Mouse (Mus musculus) G1E-ER4 (cell line): ENCODE results near the gene Ppp6r1. TPM values are rescaled to one million over a fixed set of nuclear protein-coding genes. Genes with fewer than 3 reads are reported as not detected.

Experiments
- GATA1 ChIP-seq: IDR thresholded peaks from one replicate; pipeline ENCODE4 v1.8.0; 2012; ENCODE audit warnings: low read length, inconsistent platforms
- polyA plus RNA-seq: library from polyadenylated mRNA; stranded (reverse); fragments of >175 nt; gene quantifications from 2 replicates; pipeline ENCODE4 v1.2.3, GENCODE M21; 2012

Gene Ppp6r1
- polyA plus RNA-seq, 1 experiment = 281 TPM

- TF ChIP-seq GATA1 = no peak
These were observed 54.9 kb downstream of the Ppp6r1 start, which contains the start of gene Ptprh for GRCm38 (mm10) chr7:4603873-4604272. Gene Ptprh (minus strand): TSS chr7:4604041.

DNA sequence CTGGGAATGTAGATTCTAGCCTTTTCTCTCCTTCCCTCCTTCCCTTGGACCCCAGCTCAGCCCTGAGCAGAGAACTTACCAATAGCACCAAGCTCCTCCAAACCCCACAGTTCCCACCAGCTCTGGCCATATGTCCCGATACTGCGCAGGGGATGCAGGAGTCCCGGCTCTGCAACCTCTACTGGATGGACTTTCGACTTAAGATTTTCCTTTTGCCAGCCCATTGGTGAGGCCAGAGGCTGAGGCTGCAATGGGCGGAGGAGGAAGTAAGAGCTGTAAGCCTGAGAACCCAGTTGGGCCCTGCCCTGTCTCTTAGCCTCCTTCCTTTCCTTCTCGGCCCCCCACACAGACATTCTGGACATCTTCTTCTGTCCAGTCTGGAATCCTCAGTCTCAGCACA lies 55.9 kb downstream of the Ppp6r1 start:
- no peak for TF ChIP-seq GATA1

Other genes with a start within 250 kb of the Ppp6r1 start
- gene Rdh13, start 213.4 kb downstream of the Ppp6r1 start, polyA plus RNA-seq = 7.2 and 8.9 TPM in 2 replicates
- not detected in 2 replicates for gene Eps8l1, start 198.3 kb downstream of the Ppp6r1 start, polyA plus RNA-seq
- 166 and 206 TPM in 2 replicates for gene Ppp1r12c, start 157.3 kb downstream of the Ppp6r1 start, polyA plus RNA-seq
- 0.11 and 0.14 TPM in 2 replicates for gene Tnnt1, start 142.6 kb downstream of the Ppp6r1 start, polyA plus RNA-seq
- gene Tnni3, start 134.8 kb downstream of the Ppp6r1 start, polyA plus RNA-seq = 0.81 and 1.2 TPM in 2 replicates
- gene Dnaaf3, start 126.6 kb downstream of the Ppp6r1 start, polyA plus RNA-seq = 0.03 TPM in 1 of 2 replicates, not detected in the other
- not detected in 2 replicates for gene Syt5, start 111.5 kb downstream of the Ppp6r1 start, polyA plus RNA-seq
- gene Ptprh, start 55.0 kb downstream of the Ppp6r1 start, polyA plus RNA-seq = not detected in 2 replicates
- 2.8 and 3.7 TPM in 2 replicates for gene Tmem86b, start 27.6 kb downstream of the Ppp6r1 start, polyA plus RNA-seq
- 234 and 302 TPM in 2 replicates for gene Hspbp1, start 26.0 kb upstream of the Ppp6r1 start, polyA plus RNA-seq
- not detected in 2 replicates for gene Brsk1, start 31.6 kb upstream of the Ppp6r1 start, polyA plus RNA-seq
- gene Tmem150b, start 66.2 kb upstream of the Ppp6r1 start, polyA plus RNA-seq = 0.04 TPM in 1 of 2 replicates, not detected in the other
- gene Kmt5c, start 81.1 kb upstream of the Ppp6r1 start, polyA plus RNA-seq = 474 and 610 TPM in 2 replicates
- 125 and 159 TPM in 2 replicates for gene Cox6b2, start 94.1 kb upstream of the Ppp6r1 start, polyA plus RNA-seq
- not detected in 2 replicates for gene Fam71e2, start 112.3 kb upstream of the Ppp6r1 start, polyA plus RNA-seq
- gene Il11, start 123.8 kb upstream of the Ppp6r1 start, polyA plus RNA-seq = 0.51 and 0.60 TPM in 2 replicates
- gene Tmem190, start 123.9 kb upstream of the Ppp6r1 start, polyA plus RNA-seq = 0.12 TPM in 1 of 2 replicates, not detected in the other
- 128 and 187 TPM in 2 replicates for gene Tmem238, start 130.6 kb upstream of the Ppp6r1 start, polyA plus RNA-seq
- gene Rpl28, start 133.9 kb upstream of the Ppp6r1 start, polyA plus RNA-seq = 12,006 and 12,218 TPM in 2 replicates
- gene Ube2s, start 153.6 kb upstream of the Ppp6r1 start, polyA plus RNA-seq = 434 and 528 TPM in 2 replicates
- gene Shisa7, start 185.7 kb upstream of the Ppp6r1 start, polyA plus RNA-seq = not detected in 2 replicates
- gene Isoc2b, start 211.2 kb upstream of the Ppp6r1 start, polyA plus RNA-seq = 11.3 and 13.0 TPM in 2 replicates
- gene Isoc2a, start 218.1 kb upstream of the Ppp6r1 start, polyA plus RNA-seq = 10.8 and 31.1 TPM in 2 replicates
- gene Gm36210, start 247.5 kb upstream of the Ppp6r1 start, polyA plus RNA-seq = not detected in 2 replicates